Mouse (Mus musculus): ENCODE results near the gene Myb. TPM values are rescaled to one million over a fixed set of nuclear protein-coding genes. Genes with fewer than 3 reads are reported as not detected.

The Myb gene
- polyA plus RNA-seq, 1 experiment, result 0.44 TPM

- TF ChIP-seq POLR2A (IDR thresholded peaks at IDR 0.05; ENCODE audit: low read depth, low read length), result no peak
- TF ChIP-seq CTCF (IDR thresholded peaks at IDR 0.05; ENCODE audit: borderline replicate concordance, insufficient read depth, low read length), result no peak
- no peak overlapping the region for H3K27ac ChIP-seq (ENCODE audit: insufficient read depth, low read length)
- H3K4me3 ChIP-seq (ENCODE audit: insufficient read depth, low read length), result no peak overlapping the region
- no peaks in the 10 kb centered on the region for H3K4me1 ChIP-seq (ENCODE audit: control insufficient read depth, insufficient read depth, low read length)
Measured at GRCm38 (mm10) chr10:21108182-21108581, 52.6 kb downstream of the Myb start.

GRCm38 (mm10) chr10:21105206-21105605 lies 55.6 kb downstream of the Myb start:
- Histone ChIP-seq H3K27ac (ENCODE audit: insufficient read depth, low read length) (no peak overlapping the region), H3K4me1 (ENCODE audit: control insufficient read depth, insufficient read depth, low read length) (no peaks in the 10 kb centered on the region), H3K4me3 (ENCODE audit: insufficient read depth, low read length) (no peak overlapping the region)
- TF ChIP-seq CTCF (IDR thresholded peaks at IDR 0.05; ENCODE audit: borderline replicate concordance, insufficient read depth, low read length) (no peak), POLR2A (IDR thresholded peaks at IDR 0.05; ENCODE audit: low read depth, low read length) (no peak)

GRCm38 (mm10) chr10:21102689-21103088 lies 58.1 kb downstream of the Myb start:
- TF ChIP-seq CTCF (IDR thresholded peaks at IDR 0.05; ENCODE audit: borderline replicate concordance, insufficient read depth, low read length), result no peak
- TF ChIP-seq POLR2A (IDR thresholded peaks at IDR 0.05; ENCODE audit: low read depth, low read length), result no peak
- Histone ChIP-seq H3K4me3 (ENCODE audit: insufficient read depth, low read length) (no peak overlapping the region), H3K4me1 (ENCODE audit: control insufficient read depth, insufficient read depth, low read length) (no peaks in the 10 kb centered on the region), H3K27ac (ENCODE audit: insufficient read depth, low read length) (no peak overlapping the region)

GRCm38 (mm10) chr10:21101948-21102347 lies 58.8 kb downstream of the Myb start:
- Histone ChIP-seq H3K27ac (ENCODE audit: insufficient read depth, low read length) (no peak overlapping the region), H3K4me3 (ENCODE audit: insufficient read depth, low read length) (no peak overlapping the region)
- TF ChIP-seq POLR2A (IDR thresholded peaks at IDR 0.05; ENCODE audit: low read depth, low read length) (no peak), CTCF (IDR thresholded peaks at IDR 0.05; ENCODE audit: borderline replicate concordance, insufficient read depth, low read length) (no peak)

GRCm38 (mm10) chr10:21100646-21101249 lies 60.0 kb downstream of the Myb start:
- Histone ChIP-seq H3K4me1 (ENCODE audit: control insufficient read depth, insufficient read depth, low read length) (no peaks in the 10 kb centered on the region), H3K4me3 (ENCODE audit: insufficient read depth, low read length) (no peak overlapping the region), H3K27ac (ENCODE audit: insufficient read depth, low read length) (no peak overlapping the region)
- no peak for TF ChIP-seq POLR2A (IDR thresholded peaks at IDR 0.05; ENCODE audit: low read depth, low read length)
- no peak for TF ChIP-seq CTCF (IDR thresholded peaks at IDR 0.05; ENCODE audit: borderline replicate concordance, insufficient read depth, low read length)

More at GRCm38 (mm10) chr10:21101948-21102347, 58.8 kb downstream of the Myb start:
- no peaks in the 10 kb centered on the region for H3K4me1 ChIP-seq (ENCODE audit: control insufficient read depth, insufficient read depth, low read length)

GRCm38 (mm10) chr10:21099515-21099914 lies 61.3 kb downstream of the Myb start:
- Histone ChIP-seq H3K4me3 (ENCODE audit: insufficient read depth, low read length) (no peak overlapping the region), H3K4me1 (ENCODE audit: control insufficient read depth, insufficient read depth, low read length) (no peaks in the 10 kb centered on the region), H3K27ac (ENCODE audit: insufficient read depth, low read length) (no peak overlapping the region)
- TF ChIP-seq CTCF (IDR thresholded peaks at IDR 0.05; ENCODE audit: borderline replicate concordance, insufficient read depth, low read length) (no peak), POLR2A (IDR thresholded peaks at IDR 0.05; ENCODE audit: low read depth, low read length) (no peak)

GRCm38 (mm10) chr10:21095541-21095940 lies 65.2 kb downstream of the Myb start:
- H3K4me1 ChIP-seq (ENCODE audit: control insufficient read depth, insufficient read depth, low read length), result no peaks in the 10 kb centered on the region
- no peak overlapping the region for H3K4me3 ChIP-seq (ENCODE audit: insufficient read depth, low read length)
- H3K27ac ChIP-seq (ENCODE audit: insufficient read depth, low read length), result no peak overlapping the region
- TF ChIP-seq CTCF (IDR thresholded peaks at IDR 0.05; ENCODE audit: borderline replicate concordance, insufficient read depth, low read length), result no peak
- no peak for TF ChIP-seq POLR2A (IDR thresholded peaks at IDR 0.05; ENCODE audit: low read depth, low read length)

GRCm38 (mm10) chr10:21094896-21095295 lies 65.9 kb downstream of the Myb start:
- H3K4me1 ChIP-seq (ENCODE audit: control insufficient read depth, insufficient read depth, low read length), result no peaks in the 10 kb centered on the region
- H3K4me3 ChIP-seq (ENCODE audit: insufficient read depth, low read length), result no peak overlapping the region
- no peak overlapping the region for H3K27ac ChIP-seq (ENCODE audit: insufficient read depth, low read length)
- no peak for TF ChIP-seq POLR2A (IDR thresholded peaks at IDR 0.05; ENCODE audit: low read depth, low read length)
- no peak for TF ChIP-seq CTCF (IDR thresholded peaks at IDR 0.05; ENCODE audit: borderline replicate concordance, insufficient read depth, low read length)

- no peak overlapping the region for H3K4me3 ChIP-seq (ENCODE audit: insufficient read depth, low read length)
- no peaks in the 10 kb centered on the region for H3K4me1 ChIP-seq (ENCODE audit: control insufficient read depth, insufficient read depth, low read length)
- no peak for TF ChIP-seq POLR2A (IDR thresholded peaks at IDR 0.05; ENCODE audit: low read depth, low read length)
- no peak for TF ChIP-seq CTCF (IDR thresholded peaks at IDR 0.05; ENCODE audit: borderline replicate concordance, insufficient read depth, low read length)
- H3K27ac ChIP-seq (ENCODE audit: insufficient read depth, low read length), result no peak overlapping the region
Measured at GRCm38 (mm10) chr10:21093301-21093700, 67.5 kb downstream of the Myb start.

- Histone ChIP-seq H3K27ac (ENCODE audit: insufficient read depth, low read length) (no peak overlapping the region), H3K4me3 (ENCODE audit: insufficient read depth, low read length) (no peak overlapping the region), H3K4me1 (ENCODE audit: control insufficient read depth, insufficient read depth, low read length) (no peaks in the 10 kb centered on the region)
- TF ChIP-seq POLR2A (IDR thresholded peaks at IDR 0.05; ENCODE audit: low read depth, low read length) (no peak), CTCF (IDR thresholded peaks at IDR 0.05; ENCODE audit: borderline replicate concordance, insufficient read depth, low read length) (no peak)
Measured at GRCm38 (mm10) chr10:21092501-21093270, 68.1 kb downstream of the Myb start.
